In the genomic region with DNA sequence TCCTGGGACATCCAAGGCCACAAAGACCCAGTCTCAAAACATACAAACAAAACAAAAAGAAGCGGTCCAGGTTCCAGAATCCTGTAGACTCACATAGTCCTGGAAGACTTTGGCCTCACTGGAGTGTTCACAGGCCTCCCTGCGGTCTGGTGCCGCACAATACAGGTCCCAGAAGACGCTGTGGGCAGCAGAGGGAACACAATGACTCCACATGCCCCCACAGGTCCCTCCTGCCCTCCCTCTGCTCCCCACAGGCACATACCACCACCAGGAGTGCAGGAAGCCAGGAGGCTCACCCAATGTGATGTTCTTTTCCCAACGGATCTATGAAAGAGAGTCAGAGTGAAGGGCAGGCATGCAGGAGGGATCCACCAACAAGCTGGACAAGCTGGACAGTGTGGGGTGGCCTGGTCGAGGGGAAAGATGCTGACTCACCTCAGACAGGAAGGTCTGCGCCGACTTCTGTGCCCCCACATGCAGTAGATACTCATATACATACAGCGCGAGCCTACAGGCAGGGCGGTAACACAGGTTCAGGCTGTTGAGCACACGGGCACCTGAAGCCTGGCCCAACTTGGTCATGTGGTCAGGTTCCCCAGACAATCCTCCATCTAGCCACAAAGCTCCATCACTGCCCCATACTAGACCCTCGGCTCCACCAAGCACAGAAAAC, we compare ENCODE assay signal across 17 mouse cellular contexts. TPM values are rescaled to one million over a fixed set of nuclear protein-coding genes. Genes with fewer than 3 reads are reported as not detected.
A peak's percentile ranks its signal among the peaks of the same experiment; 100 is the strongest.
DNase-seq lines count a peak whose midpoint lies in the region; ATAC-seq lines count a peak whose summit lies in the region.
"Had no signal": no experiment of that assay in that cellular context is flagged by ENCODE, and none has a peak within 500 bp of the region (broad histone marks: within the 10 kb centered on the region; RNA-seq: fewer than 3 reads in every experiment).

No protein-coding gene starts in this region.

- peaks cover 78% of the 10 kb centered on the region for H3K4me1 ChIP-seq in kidney, embryonic 15.5 days
- peaks cover 59% of the 10 kb centered on the region for H3K4me1 ChIP-seq in kidney, embryonic 14.5 days (ENCODE audit: control insufficient read depth, insufficient read depth, low read length)
- peaks cover 85% of the 10 kb centered on the region for H3K4me1 ChIP-seq in neural tube, embryonic 13.5 days (replicated peaks)
- peaks cover 76% of the 10 kb centered on the region for H3K4me1 ChIP-seq in neural tube, embryonic 15.5 days

- H3K27me3 ChIP-seq in kidney, embryonic 15.5 days = no peaks in the 10 kb centered on the region
- no peaks in the 10 kb centered on the region for H3K27me3 ChIP-seq in kidney, embryonic 14.5 days (ENCODE audit: control insufficient read depth, insufficient read depth, low read length)
- H3K27me3 ChIP-seq in neural tube, embryonic 13.5 days = no peaks in the 10 kb centered on the region
- H3K27me3 ChIP-seq in neural tube, embryonic 15.5 days (replicated peaks) = no peaks in the 10 kb centered on the region
- H3K27me3 ChIP-seq: CH12.LX had no signal

- H3K4me3 ChIP-seq in kidney, embryonic 15.5 days (replicated peaks) = no peak overlapping the region
- no peak overlapping the region for H3K4me3 ChIP-seq in kidney, embryonic 14.5 days (ENCODE audit: low read length)
- H3K4me3 ChIP-seq in neural tube, embryonic 13.5 days = no peak overlapping the region
- H3K4me3 ChIP-seq in neural tube, embryonic 15.5 days (replicated peaks) = no peak overlapping the region
- H3K4me3 ChIP-seq: gastrocnemius, adult 2 months had no signal

- peak overlapping the region; percentile 86; the same call in 1 of the 2 replicates for H3K27ac ChIP-seq in kidney, embryonic 15.5 days
- H3K27ac ChIP-seq in kidney, embryonic 14.5 days (ENCODE audit: low read depth, low read length) = no peak overlapping the region
- H3K27ac ChIP-seq in neural tube, embryonic 13.5 days (replicated peaks) = 0 out of 2 replicates have a peak overlapping the region, but pooled peaks have one; percentile 18
- H3K27ac ChIP-seq in neural tube, embryonic 15.5 days (replicated peaks) = peak overlapping the region; percentile 71; the same call in 1 of the 2 replicates
- H3K27ac ChIP-seq: stomach, postnatal 0 days had no signal

- H3K36me3 ChIP-seq in kidney, embryonic 15.5 days = peaks cover 26% of the 10 kb centered on the region
- H3K36me3 ChIP-seq in kidney, embryonic 14.5 days (ENCODE audit: control insufficient read depth, insufficient read depth, low read length) = peaks cover 18% of the 10 kb centered on the region
- peaks cover 13% of the 10 kb centered on the region for H3K36me3 ChIP-seq in neural tube, embryonic 13.5 days
- H3K36me3 ChIP-seq in neural tube, embryonic 15.5 days = 0 out of 2 replicates have a peak, but pooled peaks cover 8% of the 10 kb centered on the region

- DNase-seq in cerebellum, adult 9-11 months = peak; percentile 36
- DNase-seq in cerebellum, postnatal 25 days = no peak
- no peak for DNase-seq in neural tube, embryonic 10.5 days (ENCODE audit: extremely low spot score, low spot score)
- DNase-seq in embryo, embryonic 9.5 days (ENCODE audit: extremely low spot score) = no peak
- DNase-seq: adrenal gland, postnatal 36 days; cerebellum, adult 9-10 months; embryo, embryonic 11 days; gastrocnemius, adult 2 months; lung, adult 18-20 months; thymus, postnatal 14 days had no signal

- WGBS in kidney, embryonic 15.5 days = 95% methylated on average over 13 of the region's 13 CpGs
- WGBS in kidney, embryonic 14.5 days = 90% methylated on average over 13 of the region's 13 CpGs
- 93% methylated on average over 13 of the region's 13 CpGs for WGBS in neural tube, embryonic 13.5 days
- 95% methylated on average over 13 of the region's 13 CpGs for WGBS in neural tube, embryonic 15.5 days

- H3K9ac ChIP-seq in kidney, embryonic 15.5 days = no peak overlapping the region
- H3K9ac ChIP-seq in kidney, embryonic 14.5 days (ENCODE audit: low read depth, low read length) = no peak overlapping the region
- no peak overlapping the region for H3K9ac ChIP-seq in neural tube, embryonic 13.5 days
- no peak overlapping the region for H3K9ac ChIP-seq in neural tube, embryonic 15.5 days (replicated peaks)

- no peak for ATAC-seq in kidney, embryonic 15.5 days (replicated peaks; ENCODE audit: low FRiP score)
- no peak for ATAC-seq in kidney, embryonic 14.5 days (ENCODE audit: low FRiP score, low TSS enrichment)
- ATAC-seq in neural tube, embryonic 13.5 days (ENCODE audit: low read depth) = no peak
- ATAC-seq in neural tube, embryonic 15.5 days (ENCODE audit: low FRiP score) = no peak
- ATAC-seq: activated CD4-positive, CD25-positive, alpha-beta regulatory T cell, adult 4 months had no signal

- H3K4me2 ChIP-seq in kidney, embryonic 15.5 days = no peak overlapping the region
- no peak overlapping the region for H3K4me2 ChIP-seq in kidney, embryonic 14.5 days (replicated peaks; ENCODE audit: low read depth, low read length)
- no peak overlapping the region for H3K4me2 ChIP-seq in neural tube, embryonic 13.5 days
- no peak overlapping the region for H3K4me2 ChIP-seq in neural tube, embryonic 15.5 days

- H3K9me3 ChIP-seq in kidney, embryonic 15.5 days (replicated peaks) = no peaks in the 10 kb centered on the region
- no peaks in the 10 kb centered on the region; the same call in 1 of the 2 replicates for H3K9me3 ChIP-seq in kidney, embryonic 14.5 days (ENCODE audit: control insufficient read depth, low read length)
- H3K9me3 ChIP-seq in neural tube, embryonic 13.5 days = no peaks in the 10 kb centered on the region
- H3K9me3 ChIP-seq in neural tube, embryonic 15.5 days (replicated peaks) = no peaks in the 10 kb centered on the region

RNA-seq across cellular contexts. Expression of gene Ssbp4, which starts 6.4 kb away (rescaled TPM):
- polyA plus RNA-seq in kidney, embryonic 15.5 days (2015; fragmentation: Nextera tagmentation; extraction: Ambion mirVana) = 135 and 145 TPM in 2 replicates
- 172 and 220 TPM in 2 replicates for polyA plus RNA-seq in kidney, embryonic 14.5 days (2014; fragmentation: Nextera tagmentation; extraction: Ambion mirVana)
- 117 and 141 TPM in 2 replicates for polyA plus RNA-seq in neural tube, embryonic 13.5 days (2015; fragmentation: Nextera tagmentation; extraction: Ambion mirVana)
- polyA plus RNA-seq in neural tube, embryonic 15.5 days (2015; fragmentation: Nextera tagmentation; extraction: Ambion mirVana) = 170 and 175 TPM in 2 replicates

RNA-seq across cellular contexts. Expression of gene Isyna1, which starts 8.1 kb away (rescaled TPM):
- 180 and 198 TPM in 2 replicates for polyA plus RNA-seq in kidney, embryonic 15.5 days (2015; fragmentation: Nextera tagmentation; extraction: Ambion mirVana)
- 102 and 118 TPM in 2 replicates for polyA plus RNA-seq in kidney, embryonic 14.5 days (2014; fragmentation: Nextera tagmentation; extraction: Ambion mirVana)
- 113 and 115 TPM in 2 replicates for polyA plus RNA-seq in neural tube, embryonic 13.5 days (2015; fragmentation: Nextera tagmentation; extraction: Ambion mirVana)
- 137 and 142 TPM in 2 replicates for polyA plus RNA-seq in neural tube, embryonic 15.5 days (2015; fragmentation: Nextera tagmentation; extraction: Ambion mirVana)

RNA-seq across cellular contexts. Expression of gene Lrrc25, which starts 13.7 kb away (rescaled TPM):
- 2.5 TPM in 2 replicates for polyA plus RNA-seq in kidney, embryonic 15.5 days (2015; fragmentation: Nextera tagmentation; extraction: Ambion mirVana)
- polyA plus RNA-seq in kidney, embryonic 14.5 days (2014; fragmentation: Nextera tagmentation; extraction: Ambion mirVana) = 1.1 and 1.4 TPM in 2 replicates
- polyA plus RNA-seq in neural tube, embryonic 13.5 days (2015; fragmentation: Nextera tagmentation; extraction: Ambion mirVana) = 1.5 and 1.8 TPM in 2 replicates
- polyA plus RNA-seq in neural tube, embryonic 15.5 days (2015; fragmentation: Nextera tagmentation; extraction: Ambion mirVana) = 1.5 and 2.6 TPM in 2 replicates

RNA-seq across cellular contexts. Expression of gene Gdf15, which starts 30.0 kb away (rescaled TPM):
- polyA plus RNA-seq in kidney, embryonic 15.5 days (2015; fragmentation: Nextera tagmentation; extraction: Ambion mirVana) = 0.46 and 0.77 TPM in 2 replicates
- 0.31 and 0.41 TPM in 2 replicates for polyA plus RNA-seq in kidney, embryonic 14.5 days (2014; fragmentation: Nextera tagmentation; extraction: Ambion mirVana)
- polyA plus RNA-seq in neural tube, embryonic 13.5 days (2015; fragmentation: Nextera tagmentation; extraction: Ambion mirVana) = not detected in 2 replicates
- polyA plus RNA-seq in neural tube, embryonic 15.5 days (2015; fragmentation: Nextera tagmentation; extraction: Ambion mirVana) = 0.22 TPM in 2 replicates
- polyA plus RNA-seq: activated CD4-positive, CD25-positive, alpha-beta regulatory T cell, adult 4 months had no signal

RNA-seq across cellular contexts. Expression of gene Pgpep1, which starts 57.9 kb away (rescaled TPM):
- polyA plus RNA-seq in kidney, embryonic 15.5 days (2015; fragmentation: Nextera tagmentation; extraction: Ambion mirVana) = 65.5 and 75.3 TPM in 2 replicates
- 62.2 and 62.6 TPM in 2 replicates for polyA plus RNA-seq in kidney, embryonic 14.5 days (2014; fragmentation: Nextera tagmentation; extraction: Ambion mirVana)
- 102 and 108 TPM in 2 replicates for polyA plus RNA-seq in neural tube, embryonic 13.5 days (2015; fragmentation: Nextera tagmentation; extraction: Ambion mirVana)
- polyA plus RNA-seq in neural tube, embryonic 15.5 days (2015; fragmentation: Nextera tagmentation; extraction: Ambion mirVana) = 78.6 TPM in 2 replicates
